ENCODE assay signal across 28 mouse cellular contexts in genomic region chr1:87628085-87628484, GRCm38 (mm10). TPM values are rescaled to one million over a fixed set of nuclear protein-coding genes. Genes with fewer than 3 reads are reported as not detected.
DNase-seq lines count a peak whose midpoint lies in the region; ATAC-seq and TF ChIP-seq lines count a peak whose summit lies in the region.
"Had no signal": no experiment of that assay in that cellular context is flagged by ENCODE, and none has a peak within 500 bp of the region (broad histone marks: within the 10 kb centered on the region; RNA-seq: fewer than 3 reads in every experiment).

No protein-coding gene starts in this region.

- H3K4me3 ChIP-seq in G1E (ENCODE audit: low read depth, low read length), result no peak overlapping the region
- H3K4me3 ChIP-seq in liver, embryonic 11.5 days (ENCODE audit: low read depth, low read length), result no peak overlapping the region
- H3K4me3 ChIP-seq in liver, postnatal 0 days (ENCODE audit: low read depth, low read length), result no peak overlapping the region
- H3K4me3 ChIP-seq in heart, embryonic 11.5 days (ENCODE audit: low read depth, low read length), result no peak overlapping the region
- H3K4me3 ChIP-seq: embryonic facial prominence, embryonic 10.5 days; forebrain, embryonic 10.5 days; heart, embryonic 10.5 days; left cerebral cortex, adult 2 months; limb, embryonic 15.5 days; neural tube, embryonic 13.5 days had no signal

- no peaks in the 10 kb centered on the region for H3K27me3 ChIP-seq in G1E (ENCODE audit: insufficient read depth, low read length)
- no peaks in the 10 kb centered on the region for H3K27me3 ChIP-seq in liver, embryonic 11.5 days (replicated peaks; ENCODE audit: control insufficient read depth, insufficient read depth, low read length)
- no peaks in the 10 kb centered on the region for H3K27me3 ChIP-seq in liver, postnatal 0 days (ENCODE audit: insufficient read depth, low read length)
- no peaks in the 10 kb centered on the region for H3K27me3 ChIP-seq in heart, embryonic 11.5 days (ENCODE audit: control insufficient read depth, insufficient read depth, low read length)
- H3K27me3 ChIP-seq: limb, embryonic 15.5 days; neural tube, embryonic 13.5 days had no signal

- H3K9me3 ChIP-seq in G1E (replicated peaks), result no peaks in the 10 kb centered on the region
- H3K9me3 ChIP-seq in liver, embryonic 11.5 days (ENCODE audit: control insufficient read depth, low read length), result no peaks in the 10 kb centered on the region
- no peaks in the 10 kb centered on the region for H3K9me3 ChIP-seq in liver, postnatal 0 days (ENCODE audit: low read length)
- no peaks in the 10 kb centered on the region for H3K9me3 ChIP-seq in heart, embryonic 11.5 days (replicated peaks; ENCODE audit: control insufficient read depth, low read length)
- H3K9me3 ChIP-seq: embryonic facial prominence, embryonic 10.5 days; forebrain, embryonic 10.5 days; heart, embryonic 10.5 days; limb, embryonic 15.5 days; neural tube, embryonic 13.5 days had no signal

- H3K4me2 ChIP-seq in liver, embryonic 11.5 days, result peak overlapping the region; percentile 40
- H3K4me2 ChIP-seq in liver, postnatal 0 days (ENCODE audit: low read depth, low read length), result no peak overlapping the region
- no peak overlapping the region for H3K4me2 ChIP-seq in heart, embryonic 11.5 days
- H3K4me2 ChIP-seq: limb, embryonic 15.5 days; neural tube, embryonic 13.5 days had no signal

- ATAC-seq in G1E (ENCODE audit: extremely low read depth, insufficient number of reproducible peaks, low FRiP score, poor library complexity, severe bottlenecking), result peak; percentile 11; the same call in 1 of the 2 replicates
- ATAC-seq in liver, embryonic 11.5 days (replicated peaks; ENCODE audit: low FRiP score), result peak; percentile 85
- 0 out of 2 replicates have a peak, but pooled peaks have one; percentile 26 for ATAC-seq in liver, postnatal 0 days
- ATAC-seq in heart, embryonic 11.5 days (replicated peaks; ENCODE audit: insufficient number of reproducible peaks, low FRiP score, low TSS enrichment), result no peak
- ATAC-seq: forebrain, embryonic 16.5 days; hindbrain, embryonic 16.5 days had no signal

- no peak for DNase-seq in G1E (ENCODE audit: low spot score)
- DNase-seq in c-Kit-positive CD71-positive TER-119-negative erythroid progenitor cells, embryonic 14.5 days (ENCODE audit: low read depth), result peak; percentile 79
- DNase-seq in liver, embryonic 11.5 days (ENCODE audit: low spot score), result no peak
- no peak for DNase-seq in liver, postnatal 0 days
- no peak for DNase-seq in ovary, postnatal 14 days (ENCODE audit: low spot score)
- DNase-seq in neural tube, embryonic 10.5 days (ENCODE audit: extremely low spot score, low spot score), result no peak
- DNase-seq: adrenal gland, postnatal 25 days; cerebellum, adult 11 months; cerebellum, adult 9-11 months; gastrocnemius, postnatal 10 days; kidney, adult 2 months; left cerebral cortex, postnatal 4 days; midbrain, embryonic 14.5 days; right cerebral cortex, adult 18-20 months; right cerebral cortex, postnatal 4 days had no signal

- peak overlapping the region; percentile 59; the same call in 1 of the 2 replicates for H3K27ac ChIP-seq in liver, embryonic 11.5 days (ENCODE audit: low read depth, low read length)
- peak overlapping the region; percentile 17; the same call in 1 of the 2 replicates for H3K27ac ChIP-seq in liver, postnatal 0 days (ENCODE audit: low read depth)
- H3K27ac ChIP-seq in heart, embryonic 11.5 days (ENCODE audit: low read depth, low read length), result no peak overlapping the region
- H3K27ac ChIP-seq: embryonic facial prominence, embryonic 10.5 days; forebrain, embryonic 10.5 days; heart, embryonic 10.5 days; kidney, postnatal 0 days; left cerebral cortex, adult 2 months; limb, embryonic 15.5 days; neural tube, embryonic 13.5 days had no signal

- 15% methylated on average over 2 of the region's 2 CpGs for WGBS in liver, embryonic 11.5 days
- WGBS in liver, postnatal 0 days (ENCODE audit: insufficient replicate concordance), result 22% methylated on average over 2 of the region's 2 CpGs
- 16% methylated on average over 2 of the region's 2 CpGs for WGBS in heart, embryonic 11.5 days (ENCODE audit: insufficient replicate concordance)

- H3K9ac ChIP-seq in liver, embryonic 11.5 days (ENCODE audit: low read depth, low read length), result no peak overlapping the region
- no peak overlapping the region for H3K9ac ChIP-seq in liver, postnatal 0 days (replicated peaks)
- no peak overlapping the region for H3K9ac ChIP-seq in heart, embryonic 11.5 days (ENCODE audit: low read depth, low read length)
- H3K9ac ChIP-seq: limb, embryonic 15.5 days; neural tube, embryonic 13.5 days had no signal

- peaks cover 74% of the 10 kb centered on the region for H3K36me3 ChIP-seq in G1E (replicated peaks)
- H3K36me3 ChIP-seq in liver, embryonic 11.5 days (ENCODE audit: control insufficient read depth, insufficient read depth, low read length), result no peaks in the 10 kb centered on the region
- H3K36me3 ChIP-seq in liver, postnatal 0 days (replicated peaks; ENCODE audit: insufficient read depth, low read length), result 0 out of 2 replicates have a peak, but pooled peaks cover 6% of the 10 kb centered on the region
- H3K36me3 ChIP-seq in heart, embryonic 11.5 days (ENCODE audit: control insufficient read depth, insufficient read depth, low read length), result no peaks in the 10 kb centered on the region
- H3K36me3 ChIP-seq: embryonic facial prominence, embryonic 10.5 days; forebrain, embryonic 10.5 days; heart, embryonic 10.5 days; limb, embryonic 15.5 days; neural tube, embryonic 13.5 days had no signal

- TF ChIP-seq EP300 in liver, postnatal 0 days (IDR thresholded peaks at IDR 0.05; ENCODE audit: low read depth), result no peak

- peaks cover 98% of the 10 kb centered on the region for H3K4me1 ChIP-seq in G1E (ENCODE audit: insufficient read depth, low read depth, low read length)
- H3K4me1 ChIP-seq in liver, embryonic 11.5 days (replicated peaks; ENCODE audit: control insufficient read depth, insufficient read depth, low read length), result peaks cover 89% of the 10 kb centered on the region
- H3K4me1 ChIP-seq in liver, postnatal 0 days (ENCODE audit: insufficient read depth), result peaks cover 87% of the 10 kb centered on the region
- H3K4me1 ChIP-seq in heart, embryonic 11.5 days (ENCODE audit: control insufficient read depth, insufficient read depth, low read length), result peaks cover 10% of the 10 kb centered on the region
- H3K4me1 ChIP-seq: embryonic facial prominence, embryonic 10.5 days; forebrain, embryonic 10.5 days; limb, embryonic 15.5 days; neural tube, embryonic 13.5 days had no signal

- no peak for TF ChIP-seq CTCF in G1E (IDR thresholded peaks at IDR 0.05; ENCODE audit: low read depth, low read length)
- TF ChIP-seq CTCF in liver, postnatal 0 days (IDR thresholded peaks at IDR 0.05; ENCODE audit: low read depth), result no peak

RNA-seq across cellular contexts. Expression of gene Inpp5d, which starts 8.0 kb away (rescaled TPM):
- 186 and 188 TPM in 2 replicates for total RNA-seq in G1E (2014; fragmentation: Nextera tagmentation)
- 214 and 238 TPM in 2 replicates for total RNA-seq in G1E (2017)
- 113 and 122 TPM in 2 replicates for polyA plus RNA-seq in G1E (2012)
- polyA plus RNA-seq in liver, embryonic 11.5 days (2014; fragmentation: Nextera tagmentation; extraction: Ambion mirVana), result 30.8 and 31.0 TPM in 2 replicates
- polyA plus RNA-seq in liver, postnatal 0 days (2015; fragmentation: Nextera tagmentation; extraction: Ambion mirVana), result 11.3 and 13.3 TPM in 2 replicates
- 4.3 and 5.9 TPM in 2 replicates for polyA plus RNA-seq in heart, embryonic 11.5 days (2014; fragmentation: Nextera tagmentation; extraction: Ambion mirVana)

RNA-seq across cellular contexts. Expression of gene Ngef, which starts 54.4 kb away (rescaled TPM):
- total RNA-seq in G1E (2014; fragmentation: Nextera tagmentation) (not detected in 2 replicates), G1E (2017) (0.16 TPM in 1 of 2 replicates, not detected in the other)
- polyA plus RNA-seq in G1E (2012), result not detected in 2 replicates
- 2.1 and 2.4 TPM in 2 replicates for polyA plus RNA-seq in liver, embryonic 11.5 days (2014; fragmentation: Nextera tagmentation; extraction: Ambion mirVana)
- 5.6 and 7.9 TPM in 2 replicates for polyA plus RNA-seq in liver, postnatal 0 days (2015; fragmentation: Nextera tagmentation; extraction: Ambion mirVana)
- polyA plus RNA-seq in heart, embryonic 11.5 days (2014; fragmentation: Nextera tagmentation; extraction: Ambion mirVana), result 0.84 and 1.7 TPM in 2 replicates
- total RNA-seq: common myeloid progenitor, adult 5-6 weeks; granulocyte monocyte progenitor cell, adult 5-6 weeks; hematopoietic stem cell, adult 5-6 weeks had no signal
